Mouse (Mus musculus) erythroblast, embryonic 14.5 days (primary cell): Measurements from ENCODE around the gene Rpl6.

ENCODE experiments used
- GATA1 ChIP-seq: IDR thresholded peaks from 2 replicates; pipeline ENCODE4 v1.6.1; 2012; ENCODE audit warnings: low read length, inconsistent platforms, mixed read lengths
- TAL1 ChIP-seq: IDR thresholded peaks from 3 replicates; pipeline ENCODE4 v1.6.1; 2012; ENCODE audit warnings: low read length, inconsistent platforms, mixed read lengths

GRCm38 (mm10) chr5:121204132-121205089, at the start of gene Rpl6:
- TF ChIP-seq TAL1 (no peak), GATA1 (no peak)
